Mouse (Mus musculus): Measurements from ENCODE around the gene Dennd1b. TPM values are rescaled to one million over a fixed set of nuclear protein-coding genes. Genes with fewer than 3 reads are reported as not detected.

Gene Dennd1b
- polyA plus RNA-seq, 2 experiments, result 0.78 to 2.3 TPM

DNA sequence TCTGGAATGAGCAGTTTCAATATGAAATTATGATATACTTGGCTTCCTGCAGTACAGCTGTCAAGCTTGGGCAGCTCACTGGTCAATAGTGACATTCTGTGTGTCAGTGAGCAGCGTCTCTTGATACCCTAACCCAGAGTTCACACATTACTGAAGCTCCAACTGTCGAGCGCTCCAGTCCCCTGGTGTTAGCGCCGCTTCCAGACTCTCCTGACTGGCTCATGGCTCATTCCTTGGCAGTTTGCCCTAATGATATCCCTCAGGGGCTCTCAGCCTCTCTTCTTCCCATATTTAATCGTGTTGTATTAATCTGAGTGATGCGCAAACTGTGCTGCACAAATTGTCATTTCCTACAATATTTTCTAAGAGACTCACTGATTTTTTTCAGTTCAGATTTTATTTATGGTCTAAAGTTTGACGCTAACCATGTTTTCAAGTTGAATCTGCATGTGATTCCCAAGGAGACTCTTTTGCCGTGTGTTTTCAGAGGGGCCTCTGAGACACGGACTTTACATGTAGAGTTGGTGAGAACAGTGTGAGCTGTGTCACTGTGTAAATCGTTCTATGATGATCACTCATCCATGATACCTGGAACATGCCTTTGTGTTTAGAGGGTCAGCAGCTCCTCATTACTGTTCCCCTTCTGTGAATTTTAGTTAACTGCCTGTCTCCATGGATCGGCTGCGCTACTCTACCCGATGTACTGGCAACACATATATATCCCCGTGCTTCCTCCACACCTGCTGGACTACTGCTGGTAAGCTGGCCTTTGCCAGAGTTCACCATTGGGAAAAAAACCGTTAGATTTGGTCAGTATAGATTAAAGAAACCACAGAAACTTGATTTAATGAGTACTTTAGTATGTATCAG, 117.5 kb downstream of the Dennd1b start:
- ATAC-seq (ENCODE audit: insufficient read depth), result no peak
- Histone ChIP-seq H3K27me3 (ENCODE audit: control insufficient read depth, insufficient read depth, low read length) (no peaks in the 10 kb centered on the region), H3K4me1 (replicated peaks; ENCODE audit: control insufficient read depth in 2 of 2, insufficient read depth in 2 of 2, low read length in 1 of 2) (0 out of 4 replicates have a peak, but pooled peaks cover 0 to 2% of the 10 kb centered on the region in 2 experiments), H3K4me3 (ENCODE audit: insufficient read depth in 1 of 2, low read depth in 2 of 2, low read length in 2 of 2) (no peak overlapping the region), H3K4me2 (ENCODE audit: low read depth) (no peak overlapping the region), H3K36me3 (replicated peaks; ENCODE audit: control insufficient read depth, insufficient read depth, low read depth) (no peaks in the 10 kb centered on the region), H3K27ac (no peak overlapping the region), H3K9me3 (ENCODE audit: control insufficient read depth, low read length) (no peaks in the 10 kb centered on the region), H3K9ac (replicated peaks) (no peak overlapping the region)
- no peak for TF ChIP-seq EP300 (IDR thresholded peaks at IDR 0.05; ENCODE audit: low read depth)
- TF ChIP-seq CTCF (IDR thresholded peaks at IDR 0.05; ENCODE audit: low read depth), result no peak
- DNase-seq (ENCODE audit: low read depth in 3 of 3, low spot score in 3 of 3), result no peak
- 80% methylated on average over 16 of the region's 16 CpGs for WGBS (ENCODE audit: insufficient replicate concordance)

DNA sequence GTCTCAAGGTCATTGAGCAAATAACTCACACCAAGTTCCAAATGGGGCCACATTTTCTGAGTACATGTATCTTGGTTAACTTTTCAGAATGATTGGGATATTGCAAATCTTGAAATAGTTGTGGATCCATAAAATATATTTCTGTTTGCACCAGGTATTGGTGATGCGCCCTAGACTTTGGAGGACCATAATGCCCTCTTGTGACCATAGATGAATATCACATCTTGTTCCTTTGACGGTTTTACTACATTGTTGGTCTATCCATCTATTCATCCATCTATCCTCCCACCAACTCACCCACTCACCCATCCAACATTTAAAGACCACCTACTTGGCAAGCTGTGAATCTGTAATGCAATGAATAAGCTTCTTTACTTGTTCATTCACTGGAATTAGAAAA, 120.1 kb downstream of the Dennd1b start:
- Histone ChIP-seq H3K9me3 (ENCODE audit: control insufficient read depth, low read length) (no peaks in the 10 kb centered on the region), H3K4me3 (ENCODE audit: insufficient read depth in 1 of 2, low read depth in 2 of 2, low read length in 2 of 2) (no peak overlapping the region), H3K36me3 (replicated peaks; ENCODE audit: control insufficient read depth, insufficient read depth, low read depth) (no peaks in the 10 kb centered on the region), H3K9ac (replicated peaks) (no peak overlapping the region), H3K27me3 (ENCODE audit: control insufficient read depth, insufficient read depth, low read length) (no peaks in the 10 kb centered on the region), H3K27ac (no peak overlapping the region), H3K4me1 (replicated peaks; ENCODE audit: control insufficient read depth in 2 of 2, insufficient read depth in 2 of 2, low read length in 1 of 2) (0 out of 4 replicates have a peak, but pooled peaks cover 0 to 2% of the 10 kb centered on the region in 2 experiments), H3K4me2 (ENCODE audit: low read depth) (no peak overlapping the region)
- no peak for ATAC-seq (ENCODE audit: insufficient read depth)
- no peak for DNase-seq (ENCODE audit: low read depth in 3 of 3, low spot score in 3 of 3)
- TF ChIP-seq CTCF (IDR thresholded peaks at IDR 0.05; ENCODE audit: low read depth) (no peak), EP300 (IDR thresholded peaks at IDR 0.05; ENCODE audit: low read depth) (no peak)
- 67% methylated on average over 2 of the region's 2 CpGs for whole genome bisulfite sequencing (ENCODE audit: insufficient replicate concordance)

DNA sequence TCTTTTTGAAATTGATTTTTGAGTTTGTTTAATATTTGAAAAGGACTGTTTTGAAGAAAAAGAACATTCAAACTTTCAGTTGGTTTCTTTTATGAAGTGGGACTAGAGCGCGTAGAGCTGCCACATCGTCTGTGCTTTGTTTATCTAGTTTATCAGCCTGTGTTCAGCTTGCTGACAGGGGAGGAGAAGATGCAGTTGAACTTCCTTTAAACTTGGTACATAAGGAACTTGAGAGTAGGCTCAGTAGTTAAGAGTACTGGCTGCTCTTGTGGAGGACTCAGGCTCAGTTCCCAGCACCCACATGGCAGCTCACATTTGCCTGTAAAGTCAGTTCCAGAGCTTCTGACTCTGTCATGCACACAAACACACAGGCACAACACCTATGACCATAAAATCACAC, 124.3 kb downstream of the Dennd1b start:
- H3K9me3 ChIP-seq (ENCODE audit: control insufficient read depth, low read length), result no peaks in the 10 kb centered on the region
- H3K9ac ChIP-seq (replicated peaks), result no peak overlapping the region
- no peaks in the 10 kb centered on the region for H3K36me3 ChIP-seq (replicated peaks; ENCODE audit: control insufficient read depth, insufficient read depth, low read depth)
- no peak overlapping the region for H3K4me2 ChIP-seq (ENCODE audit: low read depth)
- H3K27me3 ChIP-seq (ENCODE audit: control insufficient read depth, insufficient read depth, low read length), result no peaks in the 10 kb centered on the region
- DNase-seq (ENCODE audit: low read depth in 3 of 3, low spot score in 3 of 3), result no peak
- ATAC-seq (ENCODE audit: insufficient read depth), result no peak
- no peak overlapping the region for H3K27ac ChIP-seq
- no peak for TF ChIP-seq CTCF (IDR thresholded peaks at IDR 0.05; ENCODE audit: low read depth)
- no peak for TF ChIP-seq EP300 (IDR thresholded peaks at IDR 0.05; ENCODE audit: low read depth)
- WGBS (ENCODE audit: insufficient replicate concordance), result 60% methylated on average over 3 of the region's 3 CpGs
- H3K4me3 ChIP-seq (ENCODE audit: insufficient read depth in 1 of 2, low read depth in 2 of 2, low read length in 2 of 2), result no peak overlapping the region
- H3K4me1 ChIP-seq (replicated peaks; ENCODE audit: control insufficient read depth in 2 of 2, insufficient read depth in 2 of 2, low read length in 1 of 2), result no peaks in the 10 kb centered on the region

DNA sequence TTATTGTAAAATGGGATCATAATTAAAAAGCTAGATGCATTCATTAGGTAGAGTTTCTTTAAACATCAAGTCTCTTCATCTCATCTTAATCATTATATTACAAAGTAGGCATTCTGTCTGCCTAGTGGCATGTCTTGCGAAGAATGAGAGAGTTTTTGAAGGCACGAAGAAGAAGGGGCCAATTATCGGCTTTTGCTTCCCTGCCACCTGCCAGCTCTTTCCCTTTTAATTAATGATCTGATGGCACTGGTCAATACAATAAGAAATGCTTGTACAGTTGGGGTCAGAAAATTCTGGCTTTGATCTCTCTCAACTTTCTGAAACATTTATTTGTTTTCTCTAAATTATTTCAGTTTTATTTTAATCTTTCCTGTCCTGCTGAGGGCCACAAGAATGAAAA, 127.5 kb downstream of the Dennd1b start:
- Histone ChIP-seq H3K9me3 (ENCODE audit: control insufficient read depth, low read length) (no peaks in the 10 kb centered on the region), H3K27ac (no peak overlapping the region), H3K36me3 (replicated peaks; ENCODE audit: control insufficient read depth, insufficient read depth, low read depth) (no peaks in the 10 kb centered on the region), H3K4me2 (ENCODE audit: low read depth) (no peak overlapping the region), H3K9ac (replicated peaks) (no peak overlapping the region), H3K4me3 (ENCODE audit: insufficient read depth in 1 of 2, low read depth in 2 of 2, low read length in 2 of 2) (no peak overlapping the region), H3K27me3 (ENCODE audit: control insufficient read depth, insufficient read depth, low read length) (no peaks in the 10 kb centered on the region), H3K4me1 (replicated peaks; ENCODE audit: control insufficient read depth in 2 of 2, insufficient read depth in 2 of 2, low read length in 1 of 2) (no peaks in the 10 kb centered on the region)
- 84% methylated on average over 3 of the region's 3 CpGs for whole genome bisulfite sequencing (ENCODE audit: insufficient replicate concordance)
- TF ChIP-seq EP300 (IDR thresholded peaks at IDR 0.05; ENCODE audit: low read depth) (no peak), CTCF (IDR thresholded peaks at IDR 0.05; ENCODE audit: low read depth) (no peak)
- DNase-seq (ENCODE audit: low read depth in 3 of 3, low spot score in 3 of 3) (no peak), ATAC-seq (ENCODE audit: insufficient read depth) (no peak)

DNA sequence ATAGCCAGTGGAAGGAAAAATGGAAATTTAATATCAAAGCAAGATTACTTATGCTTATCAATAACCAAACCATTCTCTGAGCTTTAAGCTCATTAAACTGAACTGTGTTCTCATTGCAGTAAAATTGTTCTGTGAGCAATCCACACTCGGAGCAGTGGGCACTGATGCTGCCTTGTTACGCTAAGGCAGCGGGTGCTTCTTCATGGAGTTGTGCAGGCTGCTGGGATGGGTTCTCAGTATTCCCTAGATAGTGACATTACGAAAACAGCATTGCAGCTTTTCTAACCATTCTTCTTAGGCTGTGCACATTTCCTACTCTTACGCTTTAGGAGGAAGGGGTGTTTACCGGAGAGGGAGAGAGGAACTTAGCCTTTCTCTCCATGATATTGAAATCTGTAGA, 128.5 kb downstream of the Dennd1b start:
- ATAC-seq (ENCODE audit: insufficient read depth), result no peak
- no peak for DNase-seq (ENCODE audit: low read depth in 3 of 3, low spot score in 3 of 3)
- Histone ChIP-seq H3K4me1 (replicated peaks; ENCODE audit: control insufficient read depth in 2 of 2, insufficient read depth in 2 of 2, low read length in 1 of 2) (no peaks in the 10 kb centered on the region), H3K27ac (no peak overlapping the region), H3K9ac (replicated peaks) (no peak overlapping the region), H3K4me2 (ENCODE audit: low read depth) (no peak overlapping the region), H3K9me3 (ENCODE audit: control insufficient read depth, low read length) (no peaks in the 10 kb centered on the region), H3K27me3 (ENCODE audit: control insufficient read depth, insufficient read depth, low read length) (no peaks in the 10 kb centered on the region), H3K36me3 (replicated peaks; ENCODE audit: control insufficient read depth, insufficient read depth, low read depth) (no peaks in the 10 kb centered on the region), H3K4me3 (ENCODE audit: insufficient read depth in 1 of 2, low read depth in 2 of 2, low read length in 2 of 2) (no peak overlapping the region)
- TF ChIP-seq EP300 (IDR thresholded peaks at IDR 0.05; ENCODE audit: low read depth), result no peak
- TF ChIP-seq CTCF (IDR thresholded peaks at IDR 0.05; ENCODE audit: low read depth), result no peak
- 83% methylated on average over 6 of the region's 6 CpGs for WGBS (ENCODE audit: insufficient replicate concordance)

Measured in liver, embryonic 14.5 days (tissue).